Mouse (Mus musculus): Measurements from ENCODE around the gene Nupl1. TPM values are rescaled to one million over a fixed set of nuclear protein-coding genes. Genes with fewer than 3 reads are reported as not detected.

Nupl1 gene
- total and polyA plus RNA-seq, 3 experiments: not detected

GRCm38 (mm10) chr14:60170845-60171610 is 80.2 kb downstream of the Nupl1 start:
- WGBS: 74% methylated on average over 16 of the region's 16 CpGs
- Histone ChIP-seq H3K4me3 (no peak overlapping the region), H3K27ac (no peak overlapping the region), H3K9ac (ENCODE audit: low read depth, low read length) (no peak overlapping the region), H3K27me3 (ENCODE audit: control insufficient read depth, insufficient read depth, low read length) (no peaks in the 10 kb centered on the region; the same call in 1 of the 2 replicates), H3K4me1 (ENCODE audit: control insufficient read depth, insufficient read depth, low read length) (peaks cover 2% of the 10 kb centered on the region; the same call in 1 of the 2 replicates), H3K79me2 (replicated peaks; ENCODE audit: control insufficient read depth, insufficient read depth, low read length) (no peaks in the 10 kb centered on the region), H3K36me3 (ENCODE audit: control insufficient read depth, insufficient read depth, low read length) (no peaks in the 10 kb centered on the region)
- TF ChIP-seq EP300 (IDR thresholded peaks at IDR 0.05; ENCODE audit: insufficient read depth, low read depth, low read length) (no peak), POLR2A (IDR thresholded peaks at IDR 0.05; ENCODE audit: insufficient read depth, low read depth, low read length) (no peak), CTCF (IDR thresholded peaks at IDR 0.05) (no peak)
- intact Hi-C loops (cut with DNase I): no loop called here
- no peak for DNase-seq

- no peak overlapping the region for H3K4me3 ChIP-seq
- 76% methylated on average over 3 of the region's 3 CpGs for WGBS
Measured at GRCm38 (mm10) chr14:60163367-60163766, 87.9 kb downstream of the Nupl1 start.

GRCm38 (mm10) chr14:60152373-60152772 is 98.9 kb downstream of the Nupl1 start:
- DNase-seq: no peak
- no peaks in the 10 kb centered on the region for H3K79me2 ChIP-seq (replicated peaks; ENCODE audit: control insufficient read depth, insufficient read depth, low read length)
- no peaks in the 10 kb centered on the region for H3K4me1 ChIP-seq (ENCODE audit: control insufficient read depth, insufficient read depth, low read length)
- H3K9ac ChIP-seq (ENCODE audit: low read depth, low read length): no peak overlapping the region
- H3K27me3 ChIP-seq (ENCODE audit: control insufficient read depth, insufficient read depth, low read length): no peaks in the 10 kb centered on the region
- intact Hi-C loops (cut with DNase I): no loop called here
- no peak overlapping the region for H3K27ac ChIP-seq
- no peaks in the 10 kb centered on the region for H3K36me3 ChIP-seq (ENCODE audit: control insufficient read depth, insufficient read depth, low read length)
- H3K4me3 ChIP-seq: no peak overlapping the region
- WGBS: 83% methylated on average over 11 of the region's 11 CpGs
- TF ChIP-seq POLR2A (IDR thresholded peaks at IDR 0.05; ENCODE audit: insufficient read depth, low read depth, low read length): no peak
- no peak for TF ChIP-seq CTCF (IDR thresholded peaks at IDR 0.05)
- no peak for TF ChIP-seq EP300 (IDR thresholded peaks at IDR 0.05; ENCODE audit: insufficient read depth, low read depth, low read length)

More at GRCm38 (mm10) chr14:60163367-60163766, 87.9 kb downstream of the Nupl1 start:
- H3K9ac ChIP-seq (ENCODE audit: low read depth, low read length): no peak overlapping the region
- H3K36me3 ChIP-seq (ENCODE audit: control insufficient read depth, insufficient read depth, low read length): no peaks in the 10 kb centered on the region
- DNase-seq: no peak
- H3K27me3 ChIP-seq (ENCODE audit: control insufficient read depth, insufficient read depth, low read length): no peaks in the 10 kb centered on the region
- H3K27ac ChIP-seq: no peak overlapping the region
- no peaks in the 10 kb centered on the region for H3K4me1 ChIP-seq (ENCODE audit: control insufficient read depth, insufficient read depth, low read length)
- no peak for TF ChIP-seq POLR2A (IDR thresholded peaks at IDR 0.05; ENCODE audit: insufficient read depth, low read depth, low read length)
- TF ChIP-seq EP300 (IDR thresholded peaks at IDR 0.05; ENCODE audit: insufficient read depth, low read depth, low read length): no peak
- TF ChIP-seq CTCF (IDR thresholded peaks at IDR 0.05): no peak
- intact Hi-C loops (cut with DNase I): no loop called here
- no peaks in the 10 kb centered on the region for H3K79me2 ChIP-seq (replicated peaks; ENCODE audit: control insufficient read depth, insufficient read depth, low read length)

- Histone ChIP-seq H3K4me1 (ENCODE audit: control insufficient read depth, insufficient read depth, low read length) (no peaks in the 10 kb centered on the region), H3K4me3 (no peak overlapping the region), H3K27ac (no peak overlapping the region), H3K79me2 (replicated peaks; ENCODE audit: control insufficient read depth, insufficient read depth, low read length) (no peaks in the 10 kb centered on the region), H3K9ac (ENCODE audit: low read depth, low read length) (no peak overlapping the region), H3K36me3 (ENCODE audit: control insufficient read depth, insufficient read depth, low read length) (no peaks in the 10 kb centered on the region), H3K27me3 (ENCODE audit: control insufficient read depth, insufficient read depth, low read length) (no peaks in the 10 kb centered on the region)
- DNase-seq: no peak
- intact Hi-C loops (cut with DNase I): no loop called here
- 45% methylated on average over 3 of the region's 3 CpGs for WGBS
- TF ChIP-seq EP300 (IDR thresholded peaks at IDR 0.05; ENCODE audit: insufficient read depth, low read depth, low read length) (no peak), POLR2A (IDR thresholded peaks at IDR 0.05; ENCODE audit: insufficient read depth, low read depth, low read length) (no peak), CTCF (IDR thresholded peaks at IDR 0.05) (no peak)
Measured at GRCm38 (mm10) chr14:60148893-60149292, 102.3 kb downstream of the Nupl1 start.

- 82% methylated on average over 10 of the region's 10 CpGs for WGBS
Measured at GRCm38 (mm10) chr14:60143234-60143633, 108.0 kb downstream of the Nupl1 start.

GRCm38 (mm10) chr14:60138339-60138738 is 112.9 kb downstream of the Nupl1 start:
- Histone ChIP-seq H3K27me3 (ENCODE audit: control insufficient read depth, insufficient read depth, low read length) (no peaks in the 10 kb centered on the region), H3K4me1 (ENCODE audit: control insufficient read depth, insufficient read depth, low read length) (no peaks in the 10 kb centered on the region), H3K27ac (no peak overlapping the region), H3K79me2 (replicated peaks; ENCODE audit: control insufficient read depth, insufficient read depth, low read length) (no peaks in the 10 kb centered on the region), H3K36me3 (ENCODE audit: control insufficient read depth, insufficient read depth, low read length) (no peaks in the 10 kb centered on the region), H3K9ac (ENCODE audit: low read depth, low read length) (no peak overlapping the region), H3K4me3 (no peak overlapping the region)
- intact Hi-C loops (cut with DNase I): no loop called here
- 95% methylated on average over 4 of the region's 4 CpGs for WGBS
- DNase-seq: no peak
- no peak for TF ChIP-seq POLR2A (IDR thresholded peaks at IDR 0.05; ENCODE audit: insufficient read depth, low read depth, low read length)
- TF ChIP-seq CTCF (IDR thresholded peaks at IDR 0.05): no peak
- no peak for TF ChIP-seq EP300 (IDR thresholded peaks at IDR 0.05; ENCODE audit: insufficient read depth, low read depth, low read length)

More at GRCm38 (mm10) chr14:60143234-60143633, 108.0 kb downstream of the Nupl1 start:
- Histone ChIP-seq H3K4me3 (no peak overlapping the region), H3K27me3 (ENCODE audit: control insufficient read depth, insufficient read depth, low read length) (no peaks in the 10 kb centered on the region), H3K79me2 (replicated peaks; ENCODE audit: control insufficient read depth, insufficient read depth, low read length) (no peaks in the 10 kb centered on the region), H3K9ac (ENCODE audit: low read depth, low read length) (no peak overlapping the region), H3K36me3 (ENCODE audit: control insufficient read depth, insufficient read depth, low read length) (no peaks in the 10 kb centered on the region), H3K4me1 (ENCODE audit: control insufficient read depth, insufficient read depth, low read length) (no peaks in the 10 kb centered on the region), H3K27ac (no peak overlapping the region)
- DNase-seq: no peak
- TF ChIP-seq CTCF (IDR thresholded peaks at IDR 0.05) (no peak), POLR2A (IDR thresholded peaks at IDR 0.05; ENCODE audit: insufficient read depth, low read depth, low read length) (no peak), EP300 (IDR thresholded peaks at IDR 0.05; ENCODE audit: insufficient read depth, low read depth, low read length) (no peak)
- intact Hi-C loops (cut with DNase I): no loop called here

Measured in heart, adult 2 months (tissue).